Mouse (Mus musculus): Measurements from ENCODE around the gene Syt7.

DNA sequence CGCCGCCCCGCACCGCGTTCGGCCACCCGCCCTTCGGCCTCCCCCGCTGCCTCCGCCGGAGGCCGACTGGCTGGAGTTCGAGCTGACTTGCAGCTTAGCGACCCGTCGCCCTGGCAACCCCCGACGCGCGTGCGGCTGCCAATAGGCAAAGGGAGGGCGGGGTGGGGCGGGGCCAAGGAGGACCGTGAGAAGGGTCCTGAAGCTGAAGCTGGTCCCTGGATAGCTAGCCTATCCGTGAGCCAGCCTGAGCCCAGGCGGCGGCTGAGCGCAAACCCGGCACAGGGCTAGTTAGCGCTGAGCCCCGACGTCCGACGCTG, 68.6 kb downstream of the Syt7 start:
- TF ChIP-seq EP300 (IDR thresholded peaks at IDR 0.05; ENCODE audit: low read depth) (no peak), CTCF (IDR thresholded peaks at IDR 0.05; ENCODE audit: low read depth) (no peak)

Measured in heart, postnatal 0 days (tissue).